Mouse (Mus musculus) kidney, adult 2 months (tissue): ENCODE measurements at regions not wholly inside any gene's neighbourhood (a gene's known extent, or its start where the extent isn't known, plus 50 kb on each side); places are given as distances from the start of the nearest gene placed in this dataset.

Experiments used
- CTCF ChIP-seq: fragments of 200-500 bp; conservative IDR thresholded peaks from 2 replicates; pipeline ENCODE4 v1.5.1; 2011; ENCODE audit warnings: low read depth, mild to moderate bottlenecking, control low read depth, low read length, moderate library complexity, mixed read lengths; ENCODE audit not compliant: insufficient read depth, insufficient read length
- POLR2A ChIP-seq: fragments of 200-500 bp; IDR thresholded peaks from one replicate; pipeline ENCODE4 v1.6.1; 2011; ENCODE audit warnings: low read depth, low read length, control low read depth

DNA sequence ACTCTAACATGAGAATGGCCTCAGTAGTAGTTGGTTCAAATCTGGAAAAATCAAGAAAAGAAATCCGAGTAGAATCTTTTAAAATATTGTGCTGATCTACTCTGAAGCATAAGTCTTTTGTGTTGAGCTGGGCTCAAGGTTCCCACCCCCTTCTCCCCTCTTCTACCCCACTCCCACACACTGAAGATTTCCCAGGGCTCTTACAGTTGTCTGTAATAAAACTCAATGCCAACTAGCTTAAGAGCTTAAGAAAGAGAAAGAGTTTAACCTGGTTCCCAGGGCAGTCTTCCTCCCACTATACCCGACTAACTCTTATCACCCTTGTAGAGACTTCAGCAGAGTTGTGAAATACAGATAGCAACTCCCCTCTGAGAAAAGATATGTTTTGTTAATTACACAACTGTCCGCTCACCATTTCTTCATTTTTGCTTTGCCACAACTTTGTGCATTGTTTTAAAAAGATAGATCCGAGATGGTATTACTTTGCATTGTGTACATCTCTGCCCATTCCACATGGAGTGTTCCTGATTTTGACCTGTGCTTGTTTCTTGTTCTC, 94.0 kb upstream of the Cpeb2 start:
- TF ChIP-seq POLR2A = no peak
- no peak for TF ChIP-seq CTCF
